Mouse (Mus musculus) C2C12 (cell line): Measurements from ENCODE around the gene Zfand2a. TPM values are rescaled to one million over a fixed set of nuclear protein-coding genes. Genes with fewer than 3 reads are reported as not detected.

ENCODE experiments used
- H3K27me3 ChIP-seq: one replicate; pipeline ENCODE4 v1.6.1; 2011; ENCODE audit not compliant: control insufficient read depth, insufficient read depth, insufficient read length
- H3K36me3 ChIP-seq: one replicate; pipeline ENCODE4 v1.6.1; 2011; ENCODE audit not compliant: control insufficient read depth, insufficient read depth
- H3K4me3 ChIP-seq: one replicate; pipeline ENCODE4 v1.5.1; 2011; ENCODE audit warnings: mild to moderate bottlenecking, control low read depth; ENCODE audit not compliant: poor library complexity, insufficient read depth, severe bottlenecking
- H3K79me2 ChIP-seq: one replicate; pipeline ENCODE4 v1.6.1; 2011; ENCODE audit not compliant: control insufficient read depth, insufficient read depth
- H3K79me3 ChIP-seq: one replicate; pipeline ENCODE4 v1.6.1; 2011; ENCODE audit warnings: low read depth, control low read depth
- H3ac ChIP-seq: one replicate; pipeline ENCODE3; 2011; ENCODE audit warnings: low read depth; ENCODE audit not compliant: control insufficient read depth, insufficient read length
- CEBPB ChIP-seq: IDR thresholded peaks from one replicate; pipeline ENCODE4 v1.6.1; 2011; ENCODE audit warnings: low read depth, mild to moderate bottlenecking, control low read depth, moderate library complexity
- CTCF ChIP-seq: IDR thresholded peaks from one replicate; pipeline ENCODE4 v1.5.1; 2011; ENCODE audit not compliant: control insufficient read depth, insufficient read depth, insufficient read length
- FOSL1 ChIP-seq: IDR thresholded peaks from one replicate; pipeline ENCODE4 v1.8.0; 2011; ENCODE audit warnings: mild to moderate bottlenecking, low read length; ENCODE audit not compliant: poor library complexity, insufficient read depth, severe bottlenecking
- MAX ChIP-seq: IDR thresholded peaks from one replicate; pipeline ENCODE4 v1.6.1; 2011; ENCODE audit warnings: mild to moderate bottlenecking, control low read depth
- MYOD1 ChIP-seq: IDR thresholded peaks from one replicate; pipeline ENCODE4 v1.6.1; 2011; ENCODE audit warnings: low read depth; ENCODE audit not compliant: control insufficient read depth, insufficient read length
- MYOG ChIP-seq: IDR thresholded peaks from one replicate; pipeline ENCODE4 v1.6.1; 2011; ENCODE audit not compliant: control insufficient read depth, insufficient read length; ENCODE audit errors: extremely low read depth
- USF1 ChIP-seq: IDR thresholded peaks from one replicate; pipeline ENCODE4 v1.6.1; 2011; ENCODE audit warnings: low read depth, mild to moderate bottlenecking, control low read depth, moderate library complexity
- polyA plus RNA-seq: library from polyadenylated mRNA; unstranded; fragments of >200 nt; fragmentation: generic; extraction: Trizol; gene quantifications from one replicate; pipeline ENCODE4 v1.2.1, GENCODE M21; 2012; ENCODE audit warnings: missing spikeins

Gene Zfand2a
- polyA plus RNA-seq, 1 experiment: 23.6 TPM

GRCm38 (mm10) chr5:139464874-139465273 is 19.5 kb downstream of the Zfand2a start:
- Histone ChIP-seq H3K4me3 (no peak overlapping the region), H3ac (no peak overlapping the region), H3K79me3 (peaks cover 1% of the 10 kb centered on the region), H3K27me3 (no peaks in the 10 kb centered on the region), H3K36me3 (no peaks in the 10 kb centered on the region), H3K79me2 (peaks cover 3% of the 10 kb centered on the region)
- TF ChIP-seq FOSL1 (no peak), MAX (no peak), MYOD1 (no peak), CTCF (no peak), MYOG (no peak), USF1 (no peak), CEBPB (no peak)

GRCm38 (mm10) chr5:139460384-139461067 is 23.8 kb downstream of the Zfand2a start, which contains the start of gene 3110082I17Rik:
Gene 3110082I17Rik, minus strand, starts transcription at chr5:139460527.
- Histone ChIP-seq H3K27me3 (no peaks in the 10 kb centered on the region), H3ac (peak within 1 kb of the TSS; percentile 60), H3K79me3 (peaks cover 2% of the 10 kb centered on the region), H3K4me3 (peak within 1 kb of the TSS; percentile 50), H3K79me2 (peaks cover 13% of the 10 kb centered on the region), H3K36me3 (no peaks in the 10 kb centered on the region)
- no peak for TF ChIP-seq CEBPB
- peak; percentile 91 for TF ChIP-seq USF1
- peak; percentile 91 for TF ChIP-seq MAX
- no peak for TF ChIP-seq CTCF
- no peak for TF ChIP-seq MYOD1
- no peak for TF ChIP-seq MYOG
- no peak for TF ChIP-seq FOSL1

DNA sequence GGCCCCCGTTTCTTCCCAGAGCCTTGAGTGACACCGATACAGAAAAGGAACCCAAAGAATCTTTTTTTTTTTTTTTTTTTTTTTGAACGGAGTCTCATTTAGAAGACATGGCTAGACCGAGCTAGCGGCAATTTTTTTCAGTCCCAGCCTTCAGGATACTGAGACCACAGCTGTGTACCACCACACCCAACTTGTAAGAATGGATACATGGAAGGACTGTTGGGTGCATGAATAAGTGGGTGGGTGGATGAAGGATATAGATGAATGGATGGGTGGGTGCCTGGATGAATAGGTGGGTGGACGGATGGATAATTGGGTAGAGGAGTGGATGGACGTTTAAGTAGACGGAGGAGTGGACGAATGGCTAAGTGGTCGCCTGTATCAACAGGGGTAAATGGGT is 24.4 kb downstream of the Zfand2a start:
- Histone ChIP-seq H3K27me3 (no peaks in the 10 kb centered on the region), H3K79me3 (peaks cover 2% of the 10 kb centered on the region), H3K4me3 (peak overlapping the region; percentile 50), H3ac (peak overlapping the region; percentile 60), H3K36me3 (no peaks in the 10 kb centered on the region), H3K79me2 (peaks cover 13% of the 10 kb centered on the region)
- TF ChIP-seq FOSL1 (no peak), CTCF (no peak), USF1 (no peak), MYOG (no peak), CEBPB (no peak), MYOD1 (no peak), MAX (no peak)

- H3K79me2 ChIP-seq: peaks cover 13% of the 10 kb centered on the region
- no peak for TF ChIP-seq FOSL1
- no peak for TF ChIP-seq USF1
- no peak for TF ChIP-seq MAX
- no peak for TF ChIP-seq MYOD1
- no peak for TF ChIP-seq CEBPB
- no peak for TF ChIP-seq CTCF
- no peak for TF ChIP-seq MYOG
- no peak overlapping the region for H3K4me3 ChIP-seq
- no peaks in the 10 kb centered on the region for H3K27me3 ChIP-seq
- no peak overlapping the region for H3ac ChIP-seq
- no peaks in the 10 kb centered on the region for H3K36me3 ChIP-seq
- H3K79me3 ChIP-seq: peaks cover 2% of the 10 kb centered on the region
These were observed 27.1 kb downstream of the Zfand2a start for GRCm38 (mm10) chr5:139457241-139457640.

DNA sequence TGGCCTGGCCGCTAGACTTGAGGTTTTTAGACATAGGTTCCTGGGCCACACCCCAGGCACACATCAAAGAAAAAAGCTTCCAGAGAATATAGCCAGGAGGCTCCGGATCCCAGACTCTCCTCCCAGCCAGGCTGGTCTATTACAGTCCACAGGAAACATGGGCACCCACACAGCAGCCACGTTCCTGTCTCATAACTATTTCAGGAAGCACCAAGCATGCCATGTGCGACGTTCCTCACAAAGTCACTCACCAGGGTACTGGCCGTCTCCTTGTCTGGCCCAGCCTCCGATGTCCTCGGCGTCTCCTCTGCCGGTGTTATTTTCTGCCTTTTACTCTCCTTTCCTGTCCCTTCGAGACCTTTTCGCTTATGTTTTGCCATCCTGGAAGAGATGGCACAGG is 29.2 kb downstream of the Zfand2a start:
- no peak overlapping the region for H3K4me3 ChIP-seq
- no peaks in the 10 kb centered on the region for H3K36me3 ChIP-seq
- no peak for TF ChIP-seq MYOG
- no peak for TF ChIP-seq MYOD1
- no peak for TF ChIP-seq USF1
- no peak for TF ChIP-seq CTCF
- no peak for TF ChIP-seq MAX
- TF ChIP-seq FOSL1: no peak
- no peak for TF ChIP-seq CEBPB

GRCm38 (mm10) chr5:139453031-139453430 is 31.3 kb downstream of the Zfand2a start:
- H3K79me2 ChIP-seq: peaks cover 7% of the 10 kb centered on the region
- TF ChIP-seq MYOD1 (no peak), CEBPB (no peak), USF1 (no peak), FOSL1 (no peak), CTCF (no peak), MAX (no peak), MYOG (no peak)
- no peak overlapping the region for H3K4me3 ChIP-seq
- no peak overlapping the region for H3ac ChIP-seq
- no peaks in the 10 kb centered on the region for H3K27me3 ChIP-seq
- no peaks in the 10 kb centered on the region for H3K79me3 ChIP-seq
- no peaks in the 10 kb centered on the region for H3K36me3 ChIP-seq

More for the DNA sequence above, 29.2 kb downstream of the Zfand2a start:
- Histone ChIP-seq H3K79me2 (peaks cover 12% of the 10 kb centered on the region), H3K27me3 (no peaks in the 10 kb centered on the region), H3ac (no peak overlapping the region), H3K79me3 (peaks cover 2% of the 10 kb centered on the region)
